Mouse (Mus musculus) kidney, embryonic 15.5 days (tissue): ENCODE data around the gene Thap11. TPM values are rescaled to one million over a fixed set of nuclear protein-coding genes. Genes with fewer than 3 reads are reported as not detected.
A peak's percentile ranks its signal among the peaks of the same experiment; 100 is the strongest.

ENCODE experiments used
- ATAC-seq: fragments of 200-750 bp; cut with Nextera tagmentation; replicated peaks from 2 replicates; pipeline ENCODE4 v1.8.0; 2017; ENCODE audit warnings: moderate TSS enrichment; ENCODE audit not compliant: low FRiP score
- H3K27ac ChIP-seq: fragments of 300-500 bp; sonication (generic); 2 replicates; pipeline ENCODE4 v1.5.1; 2015; ENCODE audit warnings: mild to moderate bottlenecking, inconsistent platforms
- H3K27me3 ChIP-seq: fragments of 300-500 bp; sonication (generic); 2 replicates; pipeline ENCODE4 v1.6.1; 2015; ENCODE audit warnings: inconsistent platforms
- H3K36me3 ChIP-seq: fragments of 300-500 bp; sonication (generic); 2 replicates; pipeline ENCODE4 v1.6.1; 2015; ENCODE audit warnings: inconsistent platforms
- H3K4me1 ChIP-seq: fragments of 300-500 bp; sonication (generic); 2 replicates; pipeline ENCODE4 v1.6.1; 2015; ENCODE audit warnings: inconsistent platforms
- H3K4me2 ChIP-seq: fragments of 300-500 bp; sonication (generic); 2 replicates; pipeline ENCODE4 v1.6.1; 2015; ENCODE audit warnings: moderate library complexity, mild to moderate bottlenecking, inconsistent platforms
- H3K4me3 ChIP-seq: fragments of 300-500 bp; sonication (generic); replicated peaks from 2 replicates; pipeline ENCODE4 v1.5.1; 2015; ENCODE audit warnings: mild to moderate bottlenecking, inconsistent platforms
- H3K9ac ChIP-seq: fragments of 300-500 bp; sonication (generic); 2 replicates; pipeline ENCODE4 v1.6.1; 2015; ENCODE audit warnings: mild to moderate bottlenecking, inconsistent platforms
- H3K9me3 ChIP-seq: fragments of 300-500 bp; sonication (generic); replicated peaks from 2 replicates; pipeline ENCODE4 v1.6.1; 2016; ENCODE audit warnings: inconsistent platforms
- WGBS: fragments of 180-500 bp; shearing (Covaris S2); methylation state at CpG from one replicate; pipeline ENCODE4 v1.1.7; 2015; ENCODE audit warnings: mixed read lengths; 5-methylcytosine and 5-hydroxymethylcytosine counted together
- polyA plus RNA-seq: library from polyadenylated mRNA; unstranded; fragments of >200 nt; fragmentation: Nextera tagmentation; extraction: Ambion mirVana; gene quantifications from 2 replicates; pipeline ENCODE4 v1.2.1, GENCODE M21; 2015

Gene Thap11
- polyA plus RNA-seq, 1 experiment from 2014 or later, result 66.9 TPM

DNA sequence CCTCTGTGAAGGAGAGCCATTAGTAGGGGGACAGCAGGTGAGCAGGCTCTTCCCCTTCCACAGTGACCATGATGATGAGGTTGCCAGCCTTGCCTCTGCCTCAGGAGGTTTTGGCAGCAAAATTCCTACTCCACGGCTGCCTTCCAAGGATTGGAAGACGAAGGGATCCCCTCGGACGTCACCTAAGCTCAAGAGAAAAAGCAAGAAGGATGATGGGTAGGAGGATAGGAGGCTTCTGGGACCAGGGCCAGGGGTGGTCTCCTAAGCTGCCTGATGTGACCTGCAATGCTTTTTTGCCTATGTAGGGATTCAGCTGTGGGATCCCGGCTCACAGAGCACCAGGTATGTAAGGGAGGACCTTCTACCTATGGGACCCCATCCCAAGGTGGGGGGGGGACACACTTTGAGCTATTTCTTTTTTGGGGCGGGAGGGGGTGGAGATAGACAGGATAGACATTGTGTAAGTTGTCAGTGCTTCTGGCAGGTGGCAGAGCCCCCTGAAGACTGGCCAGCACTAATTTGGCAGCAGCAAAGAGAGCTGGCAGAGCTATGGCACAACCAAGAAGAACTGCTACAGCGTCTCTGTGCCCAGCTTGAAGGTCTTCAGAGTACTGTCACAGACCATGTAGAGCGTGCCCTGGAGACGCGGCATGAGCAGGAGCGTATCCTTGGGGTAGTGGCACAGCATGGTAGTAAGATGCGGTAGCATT is 35.0 kb downstream of the Thap11 start:
- Histone ChIP-seq H3K4me2 (no peak overlapping the region), H3K4me1 (peaks cover 7% of the 10 kb centered on the region), H3K27ac (no peak overlapping the region), H3K9me3 (no peaks in the 10 kb centered on the region), H3K27me3 (no peaks in the 10 kb centered on the region), H3K36me3 (peaks cover 92% of the 10 kb centered on the region), H3K9ac (no peak overlapping the region), H3K4me3 (no peak overlapping the region)
- WGBS, result 94% methylated on average over 12 of the region's 12 CpGs
- ATAC-seq, result no peak

DNA sequence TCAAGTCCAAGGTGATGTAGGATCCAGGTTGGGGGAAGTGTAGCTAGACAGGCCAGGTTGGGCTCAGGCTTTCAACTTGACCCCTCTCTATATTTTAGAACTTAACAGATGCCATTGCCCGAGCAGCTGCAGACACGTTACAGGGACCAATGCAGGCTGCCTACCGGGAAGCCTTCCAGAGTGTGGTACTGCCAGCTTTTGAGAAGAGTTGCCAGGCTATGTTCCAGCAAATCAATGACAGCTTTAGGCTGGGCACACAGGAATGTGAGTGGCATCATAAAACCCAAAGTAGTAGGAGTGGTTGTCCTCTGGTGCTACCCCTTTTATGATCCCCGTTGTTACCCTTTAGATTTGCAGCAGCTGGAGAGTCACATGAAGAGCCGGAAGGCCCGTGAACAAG is 35.9 kb downstream of the Thap11 start:
- H3K4me2 ChIP-seq, result no peak overlapping the region
- no peaks in the 10 kb centered on the region for H3K27me3 ChIP-seq
- H3K9me3 ChIP-seq, result no peaks in the 10 kb centered on the region
- H3K9ac ChIP-seq, result no peak overlapping the region
- H3K27ac ChIP-seq, result no peak overlapping the region
- peaks cover 7% of the 10 kb centered on the region for H3K4me1 ChIP-seq
- WGBS, result 75% methylated on average over 6 of the region's 6 CpGs
- no peak for ATAC-seq
- H3K36me3 ChIP-seq, result peaks cover 88% of the 10 kb centered on the region
- H3K4me3 ChIP-seq, result no peak overlapping the region

DNA sequence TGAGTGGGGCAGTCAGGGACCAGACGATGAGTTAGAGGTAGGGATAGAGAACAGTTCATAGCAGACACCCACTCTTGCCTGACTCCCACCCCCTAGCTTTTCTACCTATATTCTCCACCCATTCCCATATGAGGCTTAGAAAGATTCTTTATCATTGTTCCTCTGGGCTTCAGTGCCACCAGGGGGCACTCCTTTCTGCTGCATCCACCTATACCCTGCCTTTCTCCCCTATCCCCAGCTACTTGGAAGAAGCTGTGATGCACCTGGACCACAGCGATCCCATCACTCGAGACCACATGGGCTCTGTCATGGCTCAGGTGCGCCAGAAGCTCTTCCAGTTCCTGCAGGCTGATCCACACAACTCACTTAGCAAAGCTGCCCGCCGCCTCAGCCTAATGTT is 37.5 kb downstream of the Thap11 start:
- Histone ChIP-seq H3K4me2 (no peak overlapping the region), H3K27me3 (no peaks in the 10 kb centered on the region), H3K36me3 (peaks cover 73% of the 10 kb centered on the region), H3K27ac (no peak overlapping the region), H3K9me3 (no peaks in the 10 kb centered on the region), H3K4me3 (no peak overlapping the region), H3K4me1 (peaks cover 7% of the 10 kb centered on the region), H3K9ac (no peak overlapping the region)
- 85% methylated on average over 6 of the region's 6 CpGs for WGBS
- no peak for ATAC-seq

DNA sequence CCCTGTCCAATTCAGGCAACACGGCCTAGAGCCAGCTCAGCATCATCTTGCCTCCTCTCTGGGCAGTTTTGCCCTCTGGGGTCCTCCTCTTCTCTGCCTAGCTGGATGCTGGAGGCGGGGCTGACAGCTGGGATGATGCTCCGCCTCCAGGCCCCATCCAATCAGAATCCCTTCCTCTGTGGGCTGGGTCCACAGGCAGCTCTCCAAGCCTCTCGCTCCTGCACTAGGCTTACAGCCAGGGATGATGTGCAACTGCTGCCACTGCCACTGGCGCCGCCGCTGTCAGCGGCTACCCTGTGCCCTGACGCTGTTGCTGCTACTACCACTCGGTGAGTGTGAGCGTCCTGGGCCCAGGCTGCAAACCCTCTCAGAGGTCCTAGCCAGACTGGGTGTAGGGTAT is 38.4 kb downstream of the Thap11 start, which contains the start of gene Nrn1l:
Gene Nrn1l, plus strand, starts transcription at position 229 of the 400 bp plus-strand sequence.
- Histone ChIP-seq H3K36me3 (peaks cover 64% of the 10 kb centered on the region), H3K4me2 (peak within 1 kb of the TSS; percentile 37; the same call in 1 of the 2 replicates), H3K9ac (no peak within 1 kb of the TSS), H3K4me1 (peaks cover 7% of the 10 kb centered on the region), H3K27me3 (no peaks in the 10 kb centered on the region), H3K4me3 (no peak within 1 kb of the TSS), H3K9me3 (no peaks in the 10 kb centered on the region), H3K27ac (no peak within 1 kb of the TSS)
- 9% methylated on average over 11 of the region's 11 CpGs for WGBS
- ATAC-seq, result peak; percentile 95

DNA sequence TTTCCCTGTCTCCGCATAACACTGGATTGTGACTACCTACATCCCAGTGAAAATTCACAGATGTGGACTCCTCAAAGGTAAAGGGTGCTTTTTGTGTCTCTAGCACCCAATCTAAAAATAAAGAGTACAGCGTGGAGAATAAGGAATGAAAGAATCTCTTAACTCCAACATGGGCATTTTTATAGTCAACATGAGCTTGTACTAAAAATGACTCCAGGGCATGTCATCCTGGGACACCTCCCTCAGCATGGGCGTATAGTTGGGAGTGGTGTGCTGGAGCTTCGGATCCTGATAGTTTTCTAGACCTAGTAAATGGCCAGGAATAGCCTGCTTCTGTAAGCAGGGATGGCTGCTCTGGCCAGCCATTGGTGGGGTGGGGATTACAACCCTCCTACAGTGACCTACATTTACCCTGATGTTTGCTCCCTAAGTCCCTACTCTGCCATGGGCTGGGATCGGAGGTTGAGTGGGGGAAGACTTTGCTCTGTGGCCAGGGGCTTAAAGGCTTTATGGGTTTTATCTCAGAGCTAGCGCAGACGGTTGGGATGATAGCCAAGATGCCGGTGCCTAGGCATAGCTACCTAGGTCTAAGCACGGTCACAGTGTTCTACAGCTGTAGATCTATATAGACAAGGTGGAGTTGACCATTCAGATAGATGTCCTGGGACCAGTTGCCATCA is 43.0 kb downstream of the Thap11 start:
- H3K4me3 ChIP-seq, result no peak overlapping the region
- ATAC-seq, result no peak
- H3K27me3 ChIP-seq, result no peaks in the 10 kb centered on the region
- peaks cover 18% of the 10 kb centered on the region for H3K36me3 ChIP-seq
- H3K27ac ChIP-seq, result no peak overlapping the region
- H3K9ac ChIP-seq, result no peak overlapping the region
- peaks cover 19% of the 10 kb centered on the region for H3K4me1 ChIP-seq
- WGBS, result 87% methylated on average over 9 of the region's 9 CpGs
- no peaks in the 10 kb centered on the region for H3K9me3 ChIP-seq
- H3K4me2 ChIP-seq, result no peak overlapping the region

DNA sequence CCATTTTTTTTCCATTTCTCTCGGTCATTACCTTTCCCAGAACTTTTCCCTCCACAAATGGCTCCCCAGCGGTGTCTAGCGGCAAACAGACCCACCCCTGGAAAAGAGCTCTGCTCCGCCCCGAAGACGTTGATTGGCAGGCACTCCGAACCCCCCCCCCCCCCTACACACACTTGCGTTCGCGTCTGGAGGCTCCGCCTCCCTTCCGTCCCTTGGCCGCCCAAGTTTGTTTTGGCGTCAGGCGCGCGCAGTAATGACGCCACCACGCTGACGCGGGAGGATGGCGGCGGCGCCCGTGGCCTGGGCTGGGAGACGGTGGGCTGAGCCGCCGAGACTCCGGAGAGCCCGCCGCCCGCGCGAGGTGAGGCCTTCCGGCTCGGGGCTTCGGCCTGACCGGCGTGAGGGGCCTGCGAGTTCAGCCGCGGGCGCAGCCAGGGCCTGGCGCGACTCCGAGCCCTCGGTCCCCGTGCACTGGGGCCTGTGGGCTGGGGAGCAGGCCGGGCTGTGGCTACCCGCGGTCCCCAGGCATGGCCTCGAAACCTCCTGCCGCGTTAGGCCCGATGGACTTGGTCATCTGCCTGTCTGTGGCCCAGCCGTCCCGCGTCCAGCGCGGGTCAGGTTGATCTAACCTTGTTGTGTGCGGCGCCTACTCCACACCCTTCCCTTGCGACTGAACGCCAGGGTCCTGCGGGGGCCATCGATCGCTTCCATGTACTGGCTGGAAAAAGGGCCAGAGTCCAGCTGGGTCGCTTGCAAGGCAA is 45.4 kb downstream of the Thap11 start, which contains the start of gene Pskh1:
Gene Pskh1, plus strand, starts transcription at position 262 of the 761 bp plus-strand sequence.
- WGBS, result under 1% methylated on average over 68 of the region's 68 CpGs
- H3K9me3 ChIP-seq, result no peaks in the 10 kb centered on the region
- H3K4me2 ChIP-seq, result peak within 1 kb of the TSS; percentile 72
- ATAC-seq, result peak; percentile 96
- H3K27me3 ChIP-seq, result no peaks in the 10 kb centered on the region
- H3K36me3 ChIP-seq, result peaks cover 9% of the 10 kb centered on the region; the same call in 1 of the 2 replicates
- peak within 1 kb of the TSS; percentile 94 for H3K4me3 ChIP-seq
- H3K27ac ChIP-seq, result peak within 1 kb of the TSS; percentile 91
- peak within 1 kb of the TSS; percentile 100 for H3K9ac ChIP-seq
- peaks cover 12% of the 10 kb centered on the region for H3K4me1 ChIP-seq

DNA sequence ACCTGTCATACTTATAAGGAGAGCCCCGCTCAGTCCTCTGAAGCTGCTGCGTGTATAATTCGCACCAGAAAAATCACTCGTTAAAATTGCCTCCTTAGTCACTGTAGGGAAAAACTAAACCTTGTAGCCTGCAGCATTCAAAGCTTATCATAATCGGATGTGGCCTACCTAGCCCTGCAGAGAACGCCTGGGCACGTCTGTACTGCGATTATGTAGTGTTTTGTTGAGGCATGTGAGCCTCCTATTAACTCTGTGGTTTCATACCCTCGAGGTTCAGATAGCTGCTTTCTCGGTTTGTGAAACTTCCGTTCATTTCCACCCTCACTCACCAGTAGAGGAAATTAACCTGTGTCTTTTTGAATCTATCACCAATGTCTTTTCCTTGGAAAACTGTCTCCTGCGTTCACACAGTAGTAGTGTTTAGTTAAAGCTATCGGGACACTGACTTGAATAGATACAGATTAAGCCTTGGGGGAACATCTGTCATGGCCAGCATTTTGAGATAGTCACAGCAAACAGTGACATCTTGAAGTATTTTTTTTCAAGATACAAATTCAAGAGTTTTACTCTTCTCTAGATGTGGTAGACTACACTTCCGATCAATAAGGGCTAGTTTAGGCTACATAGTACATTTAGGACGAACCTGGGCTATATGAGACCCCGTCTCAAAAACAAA is 46.1 kb downstream of the Thap11 start:
- no peaks in the 10 kb centered on the region for H3K9me3 ChIP-seq
- H3K36me3 ChIP-seq, result peaks cover 8% of the 10 kb centered on the region; the same call in 1 of the 2 replicates
- ATAC-seq, result 0 out of 2 replicates have a peak, but pooled peaks have one; percentile 8
- H3K27me3 ChIP-seq, result no peaks in the 10 kb centered on the region
- H3K9ac ChIP-seq, result peak overlapping the region; percentile 100
- 30% methylated on average over 16 of the region's 16 CpGs for WGBS
- peak overlapping the region; percentile 91 for H3K27ac ChIP-seq
- peaks cover 12% of the 10 kb centered on the region for H3K4me1 ChIP-seq
- peak overlapping the region; percentile 72 for H3K4me2 ChIP-seq
- peak overlapping the region; percentile 94 for H3K4me3 ChIP-seq

Other genes with a start within 250 kb of the Thap11 start
- 33.3 and 39.5 TPM in 2 replicates for gene Ripor1, start 249.9 kb upstream of the Thap11 start, polyA plus RNA-seq
- 134 TPM in 2 replicates for gene Ctcf, start 218.6 kb upstream of the Thap11 start, polyA plus RNA-seq
- gene Agrp, start 217.7 kb upstream of the Thap11 start, polyA plus RNA-seq, result 0.83 and 1.1 TPM in 2 replicates
- gene Carmil2, start 168.9 kb upstream of the Thap11 start, polyA plus RNA-seq, result 0.63 and 0.78 TPM in 2 replicates
- 55.3 and 67.2 TPM in 2 replicates for gene Acd, start 154.0 kb upstream of the Thap11 start, polyA plus RNA-seq
- gene Pard6a, start 154.0 kb upstream of the Thap11 start, polyA plus RNA-seq, result 16.9 and 18.0 TPM in 2 replicates
- 0.26 TPM in 1 of 2 replicates, not detected in the other for gene 4933405L10Rik, start 147.5 kb upstream of the Thap11 start, polyA plus RNA-seq
- 28.8 and 31.0 TPM in 2 replicates for gene Enkd1, start 146.9 kb upstream of the Thap11 start, polyA plus RNA-seq
- gene Gfod2, start 96.5 kb upstream of the Thap11 start, polyA plus RNA-seq, result 21.2 and 23.7 TPM in 2 replicates
- 12.2 and 13.8 TPM in 2 replicates for gene Ranbp10, start 27.8 kb upstream of the Thap11 start, polyA plus RNA-seq
- gene Tsnaxip1, start 27.4 kb upstream of the Thap11 start, polyA plus RNA-seq, result 0.13 and 0.14 TPM in 2 replicates
- gene Cenpt, start 1.9 kb upstream of the Thap11 start, polyA plus RNA-seq, result 42.0 and 47.0 TPM in 2 replicates
- 283 and 294 TPM in 2 replicates for gene Nutf2, start 5.4 kb downstream of the Thap11 start, polyA plus RNA-seq
- 47.1 and 51.9 TPM in 2 replicates for gene Edc4, start 25.7 kb downstream of the Thap11 start, polyA plus RNA-seq
- 0.78 and 0.92 TPM in 2 replicates for gene Nrn1l, start 38.4 kb downstream of the Thap11 start, polyA plus RNA-seq
- 36.4 and 41.9 TPM in 2 replicates for gene Pskh1, start 45.3 kb downstream of the Thap11 start, polyA plus RNA-seq
- 1.2 and 1.7 TPM in 2 replicates for gene Ctrl, start 78.7 kb downstream of the Thap11 start, polyA plus RNA-seq
- gene Psmb10, start 83.3 kb downstream of the Thap11 start, polyA plus RNA-seq, result 43.8 and 44.5 TPM in 2 replicates
- gene Lcat, start 88.2 kb downstream of the Thap11 start, polyA plus RNA-seq, result 1.3 and 2.8 TPM in 2 replicates
- 30.1 and 33.9 TPM in 2 replicates for gene Slc12a4, start 111.0 kb downstream of the Thap11 start, polyA plus RNA-seq
- gene Dpep3, start 124.3 kb downstream of the Thap11 start, polyA plus RNA-seq, result not detected in 2 replicates
- gene Dus2, start 136.2 kb downstream of the Thap11 start, polyA plus RNA-seq, result 20.5 and 23.3 TPM in 2 replicates
- gene Dpep2nb, start 150.8 kb downstream of the Thap11 start, polyA plus RNA-seq, result 0.18 TPM in 1 of 2 replicates, not detected in the other
- gene Ddx28, start 156.8 kb downstream of the Thap11 start, polyA plus RNA-seq, result 17.0 and 18.9 TPM in 2 replicates
- gene Nfatc3, start 203.7 kb downstream of the Thap11 start, polyA plus RNA-seq, result 6.5 and 7.3 TPM in 2 replicates